Mouse (Mus musculus): ENCODE measurements around the gene Dlg5.

- TF ChIP-seq POLR2A (IDR thresholded peaks at IDR 0.05; ENCODE audit: insufficient read length, low read depth) (no peak), MAX (IDR thresholded peaks at IDR 0.05; ENCODE audit: low read depth) (no peak), USF1 (IDR thresholded peaks at IDR 0.05; ENCODE audit: low read depth) (no peak), E2F4 (IDR thresholded peaks at IDR 0.05; ENCODE audit: insufficient read depth) (no peak), TCF12 (IDR thresholded peaks at IDR 0.05; ENCODE audit: insufficient read depth, poor library complexity, severe bottlenecking) (no peak), MYOD1 (IDR thresholded peaks at IDR 0.05; ENCODE audit: control insufficient read depth in 1 of 3, insufficient read length in 2 of 3, low read depth in 2 of 3) (no peak), POLR2AphosphoS2 (IDR thresholded peaks at IDR 0.05; ENCODE audit: insufficient read length, low read depth) (no peak), REST (IDR thresholded peaks at IDR 0.05; ENCODE audit: insufficient read depth, insufficient read length) (no peak), CEBPB (IDR thresholded peaks at IDR 0.05; ENCODE audit: insufficient read depth, poor library complexity, severe bottlenecking) (no peak), MYOG (IDR thresholded peaks at IDR 0.05; ENCODE audit: control insufficient read depth in 1 of 3, insufficient read depth in 1 of 3, insufficient read length in 2 of 3, low read depth in 2 of 3) (no peak), SRF (IDR thresholded peaks at IDR 0.05; ENCODE audit: control insufficient read depth, insufficient read length, low read depth) (no peak), TCF3 (IDR thresholded peaks at IDR 0.05; ENCODE audit: insufficient read length, low read depth) (no peak)
These were observed 108.8 kb downstream of the Dlg5 start for GRCm38 (mm10) chr14:24136908-24137307.

Data from myocyte (in vitro differentiated cells).